Mouse (Mus musculus) E14TG2a.4 (cell line): ENCODE data around the gene Plk4.

Source experiments
- CTCF ChIP-seq: conservative IDR thresholded peaks from 2 replicates; pipeline ENCODE4 v1.5.1; 2014; ENCODE audit warnings: low read length
- NANOG ChIP-seq: IDR thresholded peaks from 2 replicates; pipeline ENCODE4 v1.6.1; 2014; ENCODE audit warnings: borderline replicate concordance, low read length, mixed read lengths

DNA sequence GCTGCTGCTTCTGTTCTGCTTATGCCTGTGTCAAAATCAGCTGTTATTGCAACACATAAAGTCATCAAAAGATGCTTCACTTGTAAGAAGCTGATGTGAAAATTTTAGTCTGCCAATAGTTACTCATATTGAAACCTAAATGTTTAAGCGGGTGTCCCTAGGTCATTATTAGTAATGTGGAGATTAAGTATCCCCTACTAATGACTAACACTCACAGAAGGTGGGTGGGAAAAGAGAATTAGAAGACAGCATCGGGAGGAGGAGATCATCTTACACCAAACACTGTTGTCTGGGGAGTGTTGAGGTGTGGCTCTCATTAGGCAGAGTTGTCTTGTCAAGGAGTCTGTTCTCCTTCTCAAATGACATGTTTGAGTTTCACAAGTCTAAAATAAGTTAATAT, 7.1 kb downstream of the Plk4 start:
- TF ChIP-seq CTCF = no peak
- TF ChIP-seq NANOG = no peak
